Mouse (Mus musculus): Measurements from ENCODE around the gene Ceacam13. TPM values are rescaled to one million over a fixed set of nuclear protein-coding genes. Genes with fewer than 3 reads are reported as not detected.

The Ceacam13 gene
- polyA plus RNA-seq (2012; rRNA removed): not detected in 2 replicates

DNA sequence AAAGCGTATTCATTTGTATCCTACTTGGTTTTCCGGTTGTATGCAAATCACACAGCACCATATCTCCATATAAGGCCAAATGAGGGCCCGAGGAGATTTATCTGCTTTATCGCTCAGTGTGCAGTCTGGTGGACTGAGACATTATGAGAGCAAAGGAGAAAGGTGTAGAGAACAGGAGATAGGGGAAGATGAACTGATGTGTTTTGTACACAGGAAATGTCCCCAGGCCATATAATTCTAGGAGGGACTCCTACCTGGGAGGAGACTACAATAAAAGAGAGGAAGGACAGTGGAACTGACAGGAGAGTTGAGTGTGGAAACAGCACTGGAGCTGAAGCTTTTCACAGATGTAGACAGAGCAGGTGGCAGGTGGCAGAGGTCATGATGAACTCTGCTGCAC, at the start of gene Ceacam13:
TSS of gene Ceacam13 (plus strand) at position 301 of the 400 bp plus-strand sequence.

DNA sequence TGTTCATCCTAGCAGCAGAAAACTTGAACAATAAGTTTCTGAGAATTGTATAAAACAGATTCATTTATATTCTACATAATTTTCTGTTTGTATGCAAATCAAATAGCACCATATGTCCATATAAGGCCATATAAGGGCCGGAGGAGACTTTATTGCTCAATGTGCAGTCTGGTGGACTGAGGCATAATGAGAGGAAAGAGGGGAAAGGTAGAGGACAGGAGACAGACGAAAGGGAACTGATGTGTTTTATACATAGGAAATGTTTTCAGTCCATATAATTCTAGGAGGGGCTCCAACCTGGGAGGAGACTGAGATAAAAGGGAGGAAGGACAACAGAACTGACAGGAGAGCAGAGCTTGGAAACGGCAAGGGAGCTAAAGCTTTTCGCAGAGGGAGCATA, 37.9 kb upstream of the Ceacam13 start, which contains the start of gene Ceacam11:
TSS of gene Ceacam11 (plus strand) at position 301 of the 400 bp plus-strand sequence.

DNA sequence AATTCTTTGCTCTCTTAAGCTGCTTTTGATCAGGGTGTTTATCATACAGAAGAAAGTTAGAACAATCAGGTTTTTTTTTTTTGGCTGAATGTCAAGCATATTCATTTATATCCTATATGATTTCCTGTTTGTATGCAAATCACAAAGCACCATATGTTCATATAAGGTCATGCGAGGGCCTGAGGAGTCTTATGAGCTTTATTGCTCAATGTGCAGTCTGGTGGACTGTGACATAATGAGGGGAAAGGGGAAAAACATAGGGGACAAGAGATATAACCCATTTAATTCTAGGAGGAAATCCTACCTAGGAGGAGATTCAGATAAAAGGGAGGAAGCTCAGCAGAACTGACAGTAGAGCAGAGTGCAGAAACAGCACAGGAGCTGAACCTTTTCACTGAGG, 55.9 kb downstream of the Ceacam13 start, which contains the start of gene Ceacam12:
TSS of gene Ceacam12 (plus strand) at position 301 of the 400 bp plus-strand sequence.

Other genes starting within 250 kb of the Ceacam13 start
- gene Ceacam14, start 197.3 kb upstream of the Ceacam13 start, polyA plus RNA-seq (2012; rRNA removed): not detected in 2 replicates
- gene Gm5155, start 138.1 kb upstream of the Ceacam13 start, polyA plus RNA-seq (2012; rRNA removed): not detected in 2 replicates
- gene Ceacam11, start 37.8 kb upstream of the Ceacam13 start, polyA plus RNA-seq (2012; rRNA removed): not detected in 2 replicates
- 0.14 TPM in 2 replicates for gene Ceacam12, start 56.0 kb downstream of the Ceacam13 start, polyA plus RNA-seq (2012; rRNA removed)
- not detected in 2 replicates for gene Igfl3, start 166.6 kb downstream of the Ceacam13 start, polyA plus RNA-seq (2012; rRNA removed)
- gene Mill1, start 235.5 kb downstream of the Ceacam13 start, polyA plus RNA-seq (2012; rRNA removed): not detected in 2 replicates

All from colon, adult 2 months (tissue).